Mouse (Mus musculus): ENCODE measurements around the gene Rdh13. TPM values are rescaled to one million over a fixed set of nuclear protein-coding genes. Genes with fewer than 3 reads are reported as not detected.

Gene Rdh13
- total RNA-seq (2021) (10 to 100 TPM; 31.0 to 34.1 TPM), polyA plus RNA-seq (2012; rRNA removed) (25.1 and 42.5 TPM in 2 replicates)
- long read RNA-seq, partial matches to known transcripts = 4 of 7 reads
- long read RNA-seq, other reads (novel, unspliced or antisense) = 2 of 7 reads

DNA sequence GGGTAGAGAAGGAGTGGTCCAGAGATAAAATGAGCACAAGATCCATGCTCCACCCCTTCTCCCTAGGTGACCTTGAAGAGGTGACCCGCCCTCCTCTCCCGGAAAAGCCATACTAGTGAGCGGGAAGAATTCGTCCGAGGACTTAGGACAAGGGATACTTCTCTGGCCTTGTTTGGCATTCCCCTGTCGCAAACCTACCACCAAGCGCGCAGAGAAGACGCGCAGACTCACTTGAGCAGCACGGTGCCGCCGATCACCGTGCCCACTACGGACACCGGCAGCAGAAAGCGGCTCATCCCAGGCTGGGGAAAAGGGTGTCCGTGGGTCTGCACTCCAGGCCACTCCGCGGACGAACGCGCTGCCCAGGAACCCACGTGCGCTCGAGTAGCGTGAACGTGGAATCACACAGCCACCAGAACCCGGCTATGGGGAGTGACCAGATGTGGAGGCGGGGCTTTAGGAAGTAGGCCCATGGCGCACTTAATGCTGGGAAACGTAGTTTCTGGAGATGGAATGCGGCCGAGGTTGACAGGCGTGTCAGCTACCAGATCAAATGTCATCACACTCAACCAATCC, at the start of gene Rdh13:
Rdh13 (minus strand) TSS at position 434 of the 576 bp plus-strand sequence.
- TF ChIP-seq EP300 (IDR thresholded peaks at IDR 0.05; ENCODE audit: insufficient read depth, low read depth, low read length) = peak; percentile 24
- TF ChIP-seq CTCF (IDR thresholded peaks at IDR 0.05) = no peak
- TF ChIP-seq POLR2A (IDR thresholded peaks at IDR 0.05; ENCODE audit: insufficient read depth, low read depth, low read length) = peak; percentile 70
- no peaks in the 10 kb centered on the region for H3K36me3 ChIP-seq (ENCODE audit: control insufficient read depth, insufficient read depth, low read length)
- no peaks in the 10 kb centered on the region for H3K79me2 ChIP-seq (replicated peaks; ENCODE audit: control insufficient read depth, insufficient read depth, low read length)

DNA sequence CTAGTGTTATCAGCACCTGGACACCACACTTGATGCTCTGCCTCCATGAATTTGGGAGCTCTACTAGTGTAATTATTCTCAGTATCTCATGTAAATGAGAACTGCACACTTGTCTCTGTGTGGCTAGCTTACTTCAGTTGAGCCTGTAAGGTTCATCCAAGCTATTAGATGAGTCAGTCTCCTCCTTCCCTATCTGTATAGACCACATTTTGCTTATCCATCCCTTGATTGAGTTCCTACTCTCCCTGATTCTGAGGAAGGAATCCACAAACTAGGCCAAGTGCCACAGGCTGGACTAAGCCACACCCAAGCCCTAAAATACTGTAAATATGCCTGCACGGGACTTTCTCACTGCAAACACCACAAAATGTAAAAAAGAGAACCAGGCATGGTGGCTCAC, 48.5 kb upstream of the Rdh13 start:
- no peaks in the 10 kb centered on the region for H3K27me3 ChIP-seq (ENCODE audit: control insufficient read depth, insufficient read depth, low read length)
- H3K36me3 ChIP-seq (ENCODE audit: control insufficient read depth, insufficient read depth, low read length) = peaks cover 3% of the 10 kb centered on the region
- H3K4me3 ChIP-seq = no peak overlapping the region
- peaks cover 46% of the 10 kb centered on the region for H3K4me1 ChIP-seq (ENCODE audit: control insufficient read depth, insufficient read depth, low read length)
- no peak for DNase-seq
- TF ChIP-seq EP300 (IDR thresholded peaks at IDR 0.05; ENCODE audit: insufficient read depth, low read depth, low read length) = no peak
- TF ChIP-seq POLR2A (IDR thresholded peaks at IDR 0.05; ENCODE audit: insufficient read depth, low read depth, low read length) = no peak
- TF ChIP-seq CTCF (IDR thresholded peaks at IDR 0.05) = no peak
- WGBS = 28% methylated on average over 1 of the region's 1 CpGs
- intact Hi-C loops (cut with DNase I) = loop anchor here (10.0 kb wide), 1 partner anchor 1199 kb away; no protein-coding TSS in a partner anchor
- H3K9ac ChIP-seq (ENCODE audit: low read depth, low read length) = no peak overlapping the region
- peaks cover 6% of the 10 kb centered on the region for H3K79me2 ChIP-seq (replicated peaks; ENCODE audit: control insufficient read depth, insufficient read depth, low read length)
- H3K27ac ChIP-seq = peak overlapping the region; percentile 8; the same call in 1 of the 2 replicates

More for the DNA sequence above, at the start of gene Rdh13:
- peak within 1 kb of the TSS; percentile 88 for H3K4me3 ChIP-seq
- WGBS = under 1% methylated on average over 35 of the region's 35 CpGs
- H3K27me3 ChIP-seq (ENCODE audit: control insufficient read depth, insufficient read depth, low read length) = no peaks in the 10 kb centered on the region
- DNase-seq = peak; percentile 86 to 92
- H3K4me1 ChIP-seq (ENCODE audit: control insufficient read depth, insufficient read depth, low read length) = peaks cover 1% of the 10 kb centered on the region
- peak within 1 kb of the TSS; percentile 81 for H3K9ac ChIP-seq (ENCODE audit: low read depth, low read length)
- H3K27ac ChIP-seq = peak within 1 kb of the TSS; percentile 91
- intact Hi-C loops (cut with DNase I) = loop anchor here (5.0 to 10.0 kb wide), 3 partner anchors 57 to 821 kb away; partner anchors contain the start of genes Ppp1r12c, Prpf31, Rps9 and Tfpt

DNA sequence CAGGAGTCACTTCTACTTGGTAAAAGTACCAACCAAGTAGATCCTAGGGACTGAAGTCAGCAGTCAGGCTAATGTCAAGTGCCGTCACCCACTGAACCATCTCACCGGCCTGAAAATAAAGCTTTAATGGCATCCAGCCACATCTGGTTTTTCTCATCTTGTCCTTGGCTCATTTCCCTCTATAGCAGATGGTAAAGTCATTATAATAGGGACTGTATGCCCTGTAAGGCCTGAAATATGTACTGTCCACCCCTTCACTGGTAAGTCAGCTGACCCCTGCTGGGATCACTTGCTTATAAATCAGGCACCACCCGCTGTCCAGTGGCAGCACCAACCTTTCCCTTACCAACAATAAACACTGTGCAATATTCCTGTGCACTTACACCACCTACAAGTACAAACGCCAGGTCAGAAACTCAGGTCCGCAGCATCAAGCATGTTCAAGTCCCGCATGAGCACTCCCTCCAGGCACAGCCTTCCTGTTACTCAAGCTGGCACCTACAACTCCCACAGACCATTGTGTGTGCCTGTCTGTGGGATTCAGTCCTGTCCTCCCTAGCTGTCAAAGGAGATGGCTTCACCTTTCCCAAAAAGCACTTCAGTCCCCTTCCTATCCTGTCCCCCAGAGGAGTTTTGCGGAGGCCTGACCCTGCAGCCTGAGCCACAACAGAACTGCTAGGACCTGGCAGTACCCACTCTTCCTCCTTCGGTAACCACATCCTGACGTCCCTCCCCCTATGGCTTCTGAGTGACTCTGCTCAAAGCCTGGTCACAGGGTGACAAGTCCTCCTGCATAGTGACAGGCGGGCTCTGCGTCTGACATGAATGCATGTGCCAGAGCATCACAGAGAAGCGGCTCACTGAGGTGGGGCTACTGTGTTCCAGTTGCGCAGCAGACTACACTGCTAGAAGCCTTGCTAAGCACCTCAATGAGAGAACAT, 47.1 kb upstream of the Rdh13 start:
- peak in 1 of 2 experiments; percentile 59 for DNase-seq
- intact Hi-C loops (cut with DNase I) = loop anchor here (10.0 kb wide), 1 partner anchor 1198 kb away; no protein-coding TSS in a partner anchor
- Histone ChIP-seq H3K27ac (peak overlapping the region; percentile 79), H3K4me1 (ENCODE audit: control insufficient read depth, insufficient read depth, low read length) (peaks cover 38% of the 10 kb centered on the region), H3K27me3 (ENCODE audit: control insufficient read depth, insufficient read depth, low read length) (no peaks in the 10 kb centered on the region), H3K4me3 (peak overlapping the region; percentile 13), H3K79me2 (replicated peaks; ENCODE audit: control insufficient read depth, insufficient read depth, low read length) (peaks cover 7% of the 10 kb centered on the region), H3K9ac (ENCODE audit: low read depth, low read length) (peak overlapping the region; percentile 21), H3K36me3 (ENCODE audit: control insufficient read depth, insufficient read depth, low read length) (no peaks in the 10 kb centered on the region; the same call in none of the 2 replicates)
- TF ChIP-seq POLR2A (IDR thresholded peaks at IDR 0.05; ENCODE audit: insufficient read depth, low read depth, low read length) (no peak), EP300 (IDR thresholded peaks at IDR 0.05; ENCODE audit: insufficient read depth, low read depth, low read length) (0 out of 2 replicates have a peak, but pooled peaks have one; percentile 20), CTCF (IDR thresholded peaks at IDR 0.05) (0 out of 2 replicates have a peak, but pooled peaks have one; percentile 7)
- WGBS = 35% methylated on average over 13 of the region's 13 CpGs

DNA sequence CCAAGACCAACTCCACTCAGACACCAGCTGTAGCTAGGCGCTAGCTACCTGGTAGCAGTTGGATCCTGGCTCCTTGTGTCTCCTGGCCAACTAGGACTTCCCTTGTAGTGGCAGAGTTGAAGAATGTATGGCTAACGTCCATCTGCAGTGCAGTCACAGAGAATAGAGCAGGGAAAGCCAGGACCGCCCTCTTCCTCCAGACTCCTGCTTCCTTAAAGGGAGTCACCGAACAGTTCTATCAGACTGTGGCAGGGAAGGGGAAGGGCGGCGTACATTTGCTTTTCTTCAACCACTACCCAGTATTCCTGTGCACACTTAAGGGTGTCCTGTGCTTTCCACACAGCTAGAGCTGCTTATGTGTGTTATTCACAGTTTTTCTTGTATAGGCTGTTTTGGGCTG, 45.9 kb upstream of the Rdh13 start:
- DNase-seq = peak; percentile 67 to 76
- H3K79me2 ChIP-seq (replicated peaks; ENCODE audit: control insufficient read depth, insufficient read depth, low read length) = 0 out of 2 replicates have a peak, but pooled peaks cover 4% of the 10 kb centered on the region
- H3K27ac ChIP-seq = peak overlapping the region; percentile 79
- peaks cover 32% of the 10 kb centered on the region for H3K4me1 ChIP-seq (ENCODE audit: control insufficient read depth, insufficient read depth, low read length)
- no peaks in the 10 kb centered on the region; the same call in 1 of the 2 replicates for H3K36me3 ChIP-seq (ENCODE audit: control insufficient read depth, insufficient read depth, low read length)
- peak; percentile 75 for TF ChIP-seq EP300 (IDR thresholded peaks at IDR 0.05; ENCODE audit: insufficient read depth, low read depth, low read length)
- TF ChIP-seq CTCF (IDR thresholded peaks at IDR 0.05) = no peak
- TF ChIP-seq POLR2A (IDR thresholded peaks at IDR 0.05; ENCODE audit: insufficient read depth, low read depth, low read length) = peak; percentile 71
- H3K4me3 ChIP-seq = peak overlapping the region; percentile 5; the same call in 1 of the 2 replicates
- intact Hi-C loops (cut with DNase I) = loop anchor here (10.0 kb wide), 1 partner anchor 1197 kb away; no protein-coding TSS in a partner anchor
- 16% methylated on average over 6 of the region's 6 CpGs for WGBS
- no peaks in the 10 kb centered on the region for H3K27me3 ChIP-seq (ENCODE audit: control insufficient read depth, insufficient read depth, low read length)
- H3K9ac ChIP-seq (ENCODE audit: low read depth, low read length) = no peak overlapping the region; the same call in 1 of the 2 replicates

DNA sequence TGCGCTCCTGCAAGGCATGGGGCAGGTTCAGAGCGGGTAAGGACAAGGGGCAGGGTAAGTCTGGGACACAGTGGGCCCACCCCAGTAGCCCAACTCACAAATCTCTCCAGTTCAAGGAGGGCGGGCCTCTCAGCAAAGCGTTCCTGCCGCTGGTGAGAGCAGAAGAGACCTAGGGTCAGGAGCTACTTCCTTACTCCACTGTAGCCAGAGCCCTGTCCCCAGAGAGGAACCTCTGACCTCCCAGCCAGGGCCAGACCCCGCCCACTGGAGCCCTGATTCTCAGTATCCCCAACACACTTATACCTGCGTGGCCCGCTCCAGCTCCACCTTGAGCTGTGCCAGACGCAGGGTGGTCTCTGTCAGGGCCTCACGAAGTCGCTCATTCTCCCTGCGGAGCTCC, 36.8 kb upstream of the Rdh13 start:
- no peak overlapping the region for H3K9ac ChIP-seq (ENCODE audit: low read depth, low read length)
- H3K36me3 ChIP-seq (ENCODE audit: control insufficient read depth, insufficient read depth, low read length) = no peaks in the 10 kb centered on the region
- no peaks in the 10 kb centered on the region for H3K27me3 ChIP-seq (ENCODE audit: control insufficient read depth, insufficient read depth, low read length)
- TF ChIP-seq EP300 (IDR thresholded peaks at IDR 0.05; ENCODE audit: insufficient read depth, low read depth, low read length) (no peak), CTCF (IDR thresholded peaks at IDR 0.05) (no peak), POLR2A (IDR thresholded peaks at IDR 0.05; ENCODE audit: insufficient read depth, low read depth, low read length) (no peak)
- no peak overlapping the region for H3K27ac ChIP-seq
- H3K4me1 ChIP-seq (ENCODE audit: control insufficient read depth, insufficient read depth, low read length) = peaks cover 8% of the 10 kb centered on the region
- intact Hi-C loops (cut with DNase I) = no loop called here
- 0 out of 2 replicates have a peak, but pooled peaks cover 1% of the 10 kb centered on the region for H3K79me2 ChIP-seq (replicated peaks; ENCODE audit: control insufficient read depth, insufficient read depth, low read length)
- no peak overlapping the region for H3K4me3 ChIP-seq
- WGBS = 76% methylated on average over 12 of the region's 12 CpGs
- DNase-seq = peak in 1 of 2 experiments; percentile 39
